Mouse (Mus musculus): ENCODE results near the gene Bag6. TPM values are rescaled to one million over a fixed set of nuclear protein-coding genes. Genes with fewer than 3 reads are reported as not detected.

Gene Bag6
- polyA plus RNA-seq, 1 experiment from 2014 or later: 96.0 TPM

GRCm38 (mm10) chr17:35193881-35194843 lies 59.2 kb downstream of the Bag6 start, which contains the start of gene Ltb:
Gene Ltb (plus strand): TSS chr17:35194439.
- DNase-seq (ENCODE audit: low spot score, missing footprints): no peak
- H3K4me3 ChIP-seq (ENCODE audit: low read depth, low read length): no peak within 1 kb of the TSS

GRCm38 (mm10) chr17:35194844-35195630 lies 60.1 kb downstream of the Bag6 start:
- Histone ChIP-seq H3K36me3 (ENCODE audit: control insufficient read depth, insufficient read depth, low read length) (no peaks in the 10 kb centered on the region), H3K27me3 (ENCODE audit: control insufficient read depth, insufficient read depth, low read length) (peaks cover 26% of the 10 kb centered on the region), H3K4me2 (peak overlapping the region; percentile 40), H3K27ac (ENCODE audit: low read depth, low read length) (no peak overlapping the region), H3K9ac (ENCODE audit: low read length) (peak overlapping the region; percentile 10; the same call in 1 of the 2 replicates), H3K4me1 (ENCODE audit: control insufficient read depth, insufficient read depth, low read length) (peaks cover 4% of the 10 kb centered on the region; the same call in 1 of the 2 replicates), H3K9me3 (ENCODE audit: control insufficient read depth, low read length) (no peaks in the 10 kb centered on the region), H3K4me3 (ENCODE audit: low read depth, low read length) (peak overlapping the region; percentile 23)
- ATAC-seq (ENCODE audit: low FRiP score) (no peak), DNase-seq (ENCODE audit: low spot score, missing footprints) (peak; percentile 90)
- WGBS: 45% methylated on average over 19 of the region's 19 CpGs

More at GRCm38 (mm10) chr17:35193881-35194843, 59.2 kb downstream of the Bag6 start, which contains the start of gene Ltb:
- no peaks in the 10 kb centered on the region for H3K9me3 ChIP-seq (ENCODE audit: control insufficient read depth, low read length)
- peaks cover 26% of the 10 kb centered on the region for H3K27me3 ChIP-seq (ENCODE audit: control insufficient read depth, insufficient read depth, low read length)
- no peak within 1 kb of the TSS for H3K27ac ChIP-seq (ENCODE audit: low read depth, low read length)
- no peak for ATAC-seq (ENCODE audit: low FRiP score)
- 63% methylated on average over 28 of the region's 28 CpGs for WGBS
- H3K9ac ChIP-seq (ENCODE audit: low read length): no peak within 1 kb of the TSS
- H3K4me1 ChIP-seq (ENCODE audit: control insufficient read depth, insufficient read depth, low read length): peaks cover 4% of the 10 kb centered on the region; the same call in 1 of the 2 replicates
- H3K36me3 ChIP-seq (ENCODE audit: control insufficient read depth, insufficient read depth, low read length): no peaks in the 10 kb centered on the region
- H3K4me2 ChIP-seq: peak within 1 kb of the TSS; percentile 40; the same call in 1 of the 2 replicates

DNA sequence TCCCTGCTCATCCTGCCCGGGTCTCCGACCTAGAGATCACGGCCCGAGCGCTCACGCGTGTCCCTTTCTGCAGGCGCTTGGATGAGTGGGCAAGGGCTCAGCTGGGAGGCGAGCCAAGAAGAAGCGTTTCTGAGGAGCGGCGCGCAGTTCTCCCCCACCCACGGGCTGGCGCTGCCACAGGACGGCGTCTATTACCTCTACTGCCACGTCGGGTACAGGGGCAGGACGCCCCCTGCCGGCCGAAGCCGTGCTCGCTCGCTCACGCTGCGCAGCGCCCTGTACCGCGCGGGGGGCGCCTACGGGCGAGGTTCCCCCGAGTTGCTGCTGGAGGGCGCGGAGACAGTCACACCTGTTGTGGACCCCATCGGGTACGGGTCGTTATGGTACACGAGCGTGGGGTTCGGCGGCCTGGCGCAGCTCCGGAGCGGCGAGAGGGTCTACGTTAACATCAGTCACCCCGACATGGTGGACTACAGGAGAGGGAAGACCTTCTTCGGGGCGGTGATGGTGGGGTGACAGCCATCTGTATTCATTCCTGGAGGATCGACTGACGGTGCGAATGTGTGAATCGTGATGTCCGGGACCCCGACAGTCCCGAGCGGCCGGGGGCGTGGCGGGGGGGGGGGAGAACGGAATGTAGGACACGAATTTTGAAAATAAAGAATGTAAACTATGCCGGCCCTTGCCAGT lies 60.8 kb downstream of the Bag6 start:
- 2% methylated on average over 66 of the region's 66 CpGs for WGBS
- ATAC-seq (ENCODE audit: low FRiP score) (peak; percentile 73), DNase-seq (ENCODE audit: low spot score, missing footprints) (peak; percentile 98)
- Histone ChIP-seq H3K27ac (ENCODE audit: low read depth, low read length) (no peak overlapping the region), H3K9ac (ENCODE audit: low read length) (peak overlapping the region; percentile 10; the same call in 1 of the 2 replicates), H3K4me2 (peak overlapping the region; percentile 40), H3K36me3 (ENCODE audit: control insufficient read depth, insufficient read depth, low read length) (no peaks in the 10 kb centered on the region), H3K9me3 (ENCODE audit: control insufficient read depth, low read length) (no peaks in the 10 kb centered on the region), H3K27me3 (ENCODE audit: control insufficient read depth, insufficient read depth, low read length) (peaks cover 26% of the 10 kb centered on the region), H3K4me3 (ENCODE audit: low read depth, low read length) (peak overlapping the region; percentile 23), H3K4me1 (ENCODE audit: control insufficient read depth, insufficient read depth, low read length) (peaks cover 4% of the 10 kb centered on the region; the same call in 1 of the 2 replicates)

GRCm38 (mm10) chr17:35196321-35196641 lies 61.3 kb downstream of the Bag6 start:
- ATAC-seq (ENCODE audit: low FRiP score): no peak
- Histone ChIP-seq H3K4me1 (ENCODE audit: control insufficient read depth, insufficient read depth, low read length) (peaks cover 4% of the 10 kb centered on the region; the same call in 1 of the 2 replicates), H3K27ac (ENCODE audit: low read depth, low read length) (no peak overlapping the region), H3K9me3 (ENCODE audit: control insufficient read depth, low read length) (no peaks in the 10 kb centered on the region), H3K27me3 (ENCODE audit: control insufficient read depth, insufficient read depth, low read length) (peaks cover 26% of the 10 kb centered on the region), H3K4me2 (peak overlapping the region; percentile 40), H3K36me3 (ENCODE audit: control insufficient read depth, insufficient read depth, low read length) (no peaks in the 10 kb centered on the region), H3K9ac (ENCODE audit: low read length) (no peak overlapping the region), H3K4me3 (ENCODE audit: low read depth, low read length) (peak overlapping the region; percentile 23)
- WGBS: 40% methylated on average over 9 of the region's 9 CpGs
- no peak for DNase-seq (ENCODE audit: low spot score, missing footprints)

Small RNA genes lying within 50 kb of the gene (microRNA-seq; reads per million reads assigned to microRNA genes)
- not detected for gene Mir6973a

Other genes starting within 250 kb of the Bag6 start
- gene C2, start 236.9 kb upstream of the Bag6 start, polyA plus RNA-seq (2014; fragmentation: Nextera tagmentation; extraction: Ambion mirVana): 0.83 and 1.5 TPM in 2 replicates
- 56.9 and 60.5 TPM in 2 replicates for gene Ehmt2, start 236.7 kb upstream of the Bag6 start, polyA plus RNA-seq (2014; fragmentation: Nextera tagmentation; extraction: Ambion mirVana)
- gene Slc44a4, start 220.7 kb upstream of the Bag6 start, polyA plus RNA-seq (2014; fragmentation: Nextera tagmentation; extraction: Ambion mirVana): not detected in 2 replicates
- 11.0 and 12.3 TPM in 2 replicates for gene Neu1, start 203.9 kb upstream of the Bag6 start, polyA plus RNA-seq (2014; fragmentation: Nextera tagmentation; extraction: Ambion mirVana)
- 0.08 and 0.26 TPM in 2 replicates for gene Hspa1b, start 175.9 kb upstream of the Bag6 start, polyA plus RNA-seq (2014; fragmentation: Nextera tagmentation; extraction: Ambion mirVana)
- gene Gm20481, start 165.3 kb upstream of the Bag6 start, polyA plus RNA-seq (2014; fragmentation: Nextera tagmentation; extraction: Ambion mirVana): not detected in 2 replicates
- gene Hspa1a, start 163.0 kb upstream of the Bag6 start, polyA plus RNA-seq (2014; fragmentation: Nextera tagmentation; extraction: Ambion mirVana): 0.59 and 1.2 TPM in 2 replicates
- gene Hspa1l, start 162.5 kb upstream of the Bag6 start, polyA plus RNA-seq (2014; fragmentation: Nextera tagmentation; extraction: Ambion mirVana): 1.4 and 2.0 TPM in 2 replicates
- 213 and 234 TPM in 2 replicates for gene Lsm2, start 153.3 kb upstream of the Bag6 start, polyA plus RNA-seq (2014; fragmentation: Nextera tagmentation; extraction: Ambion mirVana)
- 76.1 and 81.2 TPM in 2 replicates for gene Vars, start 134.2 kb upstream of the Bag6 start, polyA plus RNA-seq (2014; fragmentation: Nextera tagmentation; extraction: Ambion mirVana)
- gene Vwa7, start 118.6 kb upstream of the Bag6 start, polyA plus RNA-seq (2014; fragmentation: Nextera tagmentation; extraction: Ambion mirVana): 0.07 TPM in 1 of 2 replicates, not detected in the other
- gene Sapcd1, start 107.2 kb upstream of the Bag6 start, polyA plus RNA-seq (2014; fragmentation: Nextera tagmentation; extraction: Ambion mirVana): 5.3 and 7.3 TPM in 2 replicates
- gene Msh5, start 88.4 kb upstream of the Bag6 start, polyA plus RNA-seq (2014; fragmentation: Nextera tagmentation; extraction: Ambion mirVana): 5.0 and 5.2 TPM in 2 replicates
- 73.8 and 83.9 TPM in 2 replicates for gene Clic1, start 85.2 kb upstream of the Bag6 start, polyA plus RNA-seq (2014; fragmentation: Nextera tagmentation; extraction: Ambion mirVana)
- 614 and 653 TPM in 2 replicates for gene Ddah2, start 76.1 kb upstream of the Bag6 start, polyA plus RNA-seq (2014; fragmentation: Nextera tagmentation; extraction: Ambion mirVana)
- not detected in 2 replicates for gene Ly6g6c, start 69.8 kb upstream of the Bag6 start, polyA plus RNA-seq (2014; fragmentation: Nextera tagmentation; extraction: Ambion mirVana)
- gene Mpig6b, start 69.0 kb upstream of the Bag6 start, polyA plus RNA-seq (2014; fragmentation: Nextera tagmentation; extraction: Ambion mirVana): 0.76 and 0.89 TPM in 2 replicates
- gene Ly6g6e, start 58.3 kb upstream of the Bag6 start, polyA plus RNA-seq (2014; fragmentation: Nextera tagmentation; extraction: Ambion mirVana): not detected in 2 replicates
- gene Ly6g6d, start 57.1 kb upstream of the Bag6 start, polyA plus RNA-seq (2014; fragmentation: Nextera tagmentation; extraction: Ambion mirVana): 0.97 and 1.5 TPM in 2 replicates
- gene Ly6g6f, start 49.6 kb upstream of the Bag6 start, polyA plus RNA-seq (2014; fragmentation: Nextera tagmentation; extraction: Ambion mirVana): 0.28 and 0.74 TPM in 2 replicates
- gene Abhd16a, start 45.9 kb upstream of the Bag6 start, polyA plus RNA-seq (2014; fragmentation: Nextera tagmentation; extraction: Ambion mirVana): 40.5 and 45.2 TPM in 2 replicates
- not detected in 2 replicates for gene Ly6g5c, start 26.9 kb upstream of the Bag6 start, polyA plus RNA-seq (2014; fragmentation: Nextera tagmentation; extraction: Ambion mirVana)
- gene Ly6g5b, start 19.8 kb upstream of the Bag6 start, polyA plus RNA-seq (2014; fragmentation: Nextera tagmentation; extraction: Ambion mirVana): 0.86 and 1.2 TPM in 2 replicates
- 24.4 and 26.3 TPM in 2 replicates for gene Gpank1, start 13.7 kb upstream of the Bag6 start, polyA plus RNA-seq (2014; fragmentation: Nextera tagmentation; extraction: Ambion mirVana)
- gene Csnk2b, start 13.1 kb upstream of the Bag6 start, polyA plus RNA-seq (2014; fragmentation: Nextera tagmentation; extraction: Ambion mirVana): 293 and 299 TPM in 2 replicates
- gene D17H6S53E, start 8.8 kb upstream of the Bag6 start, polyA plus RNA-seq (2014; fragmentation: Nextera tagmentation; extraction: Ambion mirVana): 7.1 and 8.1 TPM in 2 replicates
- gene Apom, start 3.1 kb upstream of the Bag6 start, polyA plus RNA-seq (2014; fragmentation: Nextera tagmentation; extraction: Ambion mirVana): 0.37 and 0.45 TPM in 2 replicates
- 138 and 153 TPM in 2 replicates for gene Prrc2a, start 29.7 kb downstream of the Bag6 start, polyA plus RNA-seq (2014; fragmentation: Nextera tagmentation; extraction: Ambion mirVana)
- 7.8 and 8.4 TPM in 2 replicates for gene Aif1, start 40.9 kb downstream of the Bag6 start, polyA plus RNA-seq (2014; fragmentation: Nextera tagmentation; extraction: Ambion mirVana)
- gene Lst1, start 53.3 kb downstream of the Bag6 start, polyA plus RNA-seq (2014; fragmentation: Nextera tagmentation; extraction: Ambion mirVana): 7.8 and 10.2 TPM in 2 replicates
- gene Ltb, start 59.3 kb downstream of the Bag6 start, polyA plus RNA-seq (2014; fragmentation: Nextera tagmentation; extraction: Ambion mirVana): 0.41 TPM in 1 of 2 replicates, not detected in the other
- 0.26 TPM in 1 of 2 replicates, not detected in the other for gene Tnf, start 66.8 kb downstream of the Bag6 start, polyA plus RNA-seq (2014; fragmentation: Nextera tagmentation; extraction: Ambion mirVana)
- not detected in 2 replicates for gene Lta, start 70.2 kb downstream of the Bag6 start, polyA plus RNA-seq (2014; fragmentation: Nextera tagmentation; extraction: Ambion mirVana)
- not detected in 2 replicates for gene Gm16181, start 85.7 kb downstream of the Bag6 start, polyA plus RNA-seq (2014; fragmentation: Nextera tagmentation; extraction: Ambion mirVana)
- 17.0 and 17.8 TPM in 2 replicates for gene Atp6v1g2, start 98.5 kb downstream of the Bag6 start, polyA plus RNA-seq (2014; fragmentation: Nextera tagmentation; extraction: Ambion mirVana)
- gene Nfkbil1, start 100.6 kb downstream of the Bag6 start, polyA plus RNA-seq (2014; fragmentation: Nextera tagmentation; extraction: Ambion mirVana): 3.3 and 4.4 TPM in 2 replicates
- 649 and 657 TPM in 2 replicates for gene Ddx39b, start 106.6 kb downstream of the Bag6 start, polyA plus RNA-seq (2014; fragmentation: Nextera tagmentation; extraction: Ambion mirVana)
- gene H2-D1, start 127.6 kb downstream of the Bag6 start, polyA plus RNA-seq (2014; fragmentation: Nextera tagmentation; extraction: Ambion mirVana): 42.2 and 45.9 TPM in 2 replicates
- gene H2-Q1, start 185.2 kb downstream of the Bag6 start, polyA plus RNA-seq (2014; fragmentation: Nextera tagmentation; extraction: Ambion mirVana): not detected in 2 replicates
- gene H2-Q2, start 207.1 kb downstream of the Bag6 start, polyA plus RNA-seq (2014; fragmentation: Nextera tagmentation; extraction: Ambion mirVana): 0.22 and 0.34 TPM in 2 replicates
- gene H2-Q4, start 244.4 kb downstream of the Bag6 start, polyA plus RNA-seq (2014; fragmentation: Nextera tagmentation; extraction: Ambion mirVana): 1.9 and 2.5 TPM in 2 replicates

All from midbrain, embryonic 11.5 days (tissue).